Mouse (Mus musculus): ENCODE measurements around the gene Tecpr2. TPM values are rescaled to one million over a fixed set of nuclear protein-coding genes. Genes with fewer than 3 reads are reported as not detected.
A peak's percentile ranks its signal among the peaks of the same experiment; 100 is the strongest.

The Tecpr2 gene
- polyA plus RNA-seq, 1 experiment from 2014 or later = 1.2 TPM

DNA sequence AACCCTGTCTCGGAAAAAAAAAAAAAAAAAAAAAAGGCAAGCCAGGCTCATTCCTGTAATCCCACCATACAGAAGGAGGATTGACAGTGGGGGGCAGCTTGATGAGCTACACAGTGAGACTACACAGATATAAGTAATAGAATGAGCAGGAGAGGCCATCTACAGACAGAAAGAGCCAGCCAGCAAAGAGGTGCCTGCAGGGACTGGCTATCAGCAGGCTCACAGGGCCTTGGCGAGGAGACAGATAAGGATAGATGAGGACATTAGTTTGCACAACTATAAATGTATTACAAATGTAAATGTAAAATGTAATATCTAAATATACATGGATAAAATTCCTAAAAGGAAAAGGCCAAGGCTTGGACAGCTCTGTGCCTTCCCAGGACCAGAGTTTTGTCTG lies 110.8 kb downstream of the Tecpr2 start:
- Histone ChIP-seq H3K9me3 (ENCODE audit: control insufficient read depth, low read length) (no peaks in the 10 kb centered on the region), H3K27me3 (ENCODE audit: control insufficient read depth, insufficient read depth, low read length) (no peaks in the 10 kb centered on the region), H3K4me2 (replicated peaks; ENCODE audit: low read depth) (no peak overlapping the region), H3K36me3 (ENCODE audit: control insufficient read depth, insufficient read depth, low read length) (no peaks in the 10 kb centered on the region), H3K9ac (ENCODE audit: low read length) (no peak overlapping the region), H3K4me3 (ENCODE audit: low read depth, low read length) (no peak overlapping the region), H3K4me1 (replicated peaks; ENCODE audit: control insufficient read depth, insufficient read depth) (no peaks in the 10 kb centered on the region), H3K27ac (replicated peaks) (no peak overlapping the region)
- 83% methylated on average over 2 of the region's 2 CpGs for WGBS
- TF ChIP-seq EP300 (optimal IDR thresholded peaks at IDR 0.05) = no peak
- TF ChIP-seq CTCF (IDR thresholded peaks at IDR 0.05; ENCODE audit: low read depth) = no peak
- DNase-seq (ENCODE audit: low spot score) = no peak
- no peak for ATAC-seq (ENCODE audit: low FRiP score, low TSS enrichment)

DNA sequence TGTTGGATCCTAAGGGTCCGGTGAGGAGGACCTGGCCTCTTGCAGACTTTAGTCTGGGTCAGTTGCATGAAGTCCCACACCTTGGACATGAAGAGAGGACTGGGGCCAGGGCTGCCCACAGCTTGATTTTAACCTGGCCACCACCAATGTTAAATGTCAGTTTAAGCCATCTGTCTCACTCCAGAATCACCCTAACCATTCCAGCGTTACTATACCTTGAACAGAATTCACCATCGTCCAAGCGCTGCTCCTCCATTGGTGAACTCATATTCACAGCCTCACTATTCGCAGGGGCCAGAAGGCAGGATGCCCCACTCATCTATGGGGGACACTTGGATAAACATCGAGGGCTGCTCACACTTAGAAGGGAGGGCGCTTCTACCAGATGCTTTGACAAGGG lies 111.9 kb downstream of the Tecpr2 start:
- no peak for ATAC-seq (ENCODE audit: low FRiP score, low TSS enrichment)
- H3K27ac ChIP-seq (replicated peaks) = no peak overlapping the region
- H3K27me3 ChIP-seq (ENCODE audit: control insufficient read depth, insufficient read depth, low read length) = no peaks in the 10 kb centered on the region
- H3K4me1 ChIP-seq (replicated peaks; ENCODE audit: control insufficient read depth, insufficient read depth) = no peaks in the 10 kb centered on the region
- no peaks in the 10 kb centered on the region for H3K36me3 ChIP-seq (ENCODE audit: control insufficient read depth, insufficient read depth, low read length)
- no peak overlapping the region for H3K9ac ChIP-seq (ENCODE audit: low read length)
- H3K4me2 ChIP-seq (replicated peaks; ENCODE audit: low read depth) = no peak overlapping the region
- no peak for DNase-seq (ENCODE audit: low spot score)
- TF ChIP-seq EP300 (optimal IDR thresholded peaks at IDR 0.05) = no peak
- TF ChIP-seq CTCF (IDR thresholded peaks at IDR 0.05; ENCODE audit: low read depth) = no peak
- 93% methylated on average over 7 of the region's 7 CpGs for WGBS
- no peaks in the 10 kb centered on the region for H3K9me3 ChIP-seq (ENCODE audit: control insufficient read depth, low read length)
- H3K4me3 ChIP-seq (ENCODE audit: low read depth, low read length) = no peak overlapping the region

DNA sequence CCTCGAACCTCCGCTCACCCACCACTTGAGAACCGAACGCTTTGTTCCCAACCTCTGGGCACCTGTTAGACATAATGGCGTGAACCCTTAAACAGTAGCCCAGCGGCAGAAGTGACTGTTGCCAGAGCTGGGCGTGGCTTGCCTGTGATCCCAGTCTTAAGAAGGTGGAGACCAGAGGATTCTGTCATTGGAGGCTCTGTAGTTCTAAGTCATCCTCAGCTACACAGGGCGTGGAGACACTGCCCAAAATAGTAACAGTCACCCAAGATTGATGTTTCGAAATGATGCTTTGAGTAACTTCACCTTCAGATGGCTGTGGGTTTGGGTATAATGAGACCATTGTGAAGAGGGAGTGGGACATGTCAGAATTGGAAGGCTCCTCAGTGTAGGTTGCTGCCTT lies 115.1 kb downstream of the Tecpr2 start:
- no peak for TF ChIP-seq CTCF (IDR thresholded peaks at IDR 0.05; ENCODE audit: low read depth)
- TF ChIP-seq EP300 (optimal IDR thresholded peaks at IDR 0.05) = no peak
- Histone ChIP-seq H3K4me1 (replicated peaks; ENCODE audit: control insufficient read depth, insufficient read depth) (peaks cover 16% of the 10 kb centered on the region), H3K9ac (ENCODE audit: low read length) (no peak overlapping the region), H3K4me2 (replicated peaks; ENCODE audit: low read depth) (no peak overlapping the region), H3K9me3 (ENCODE audit: control insufficient read depth, low read length) (no peaks in the 10 kb centered on the region), H3K4me3 (ENCODE audit: low read depth, low read length) (no peak overlapping the region), H3K27ac (replicated peaks) (no peak overlapping the region), H3K27me3 (ENCODE audit: control insufficient read depth, insufficient read depth, low read length) (no peaks in the 10 kb centered on the region), H3K36me3 (ENCODE audit: control insufficient read depth, insufficient read depth, low read length) (no peaks in the 10 kb centered on the region)
- ATAC-seq (ENCODE audit: low FRiP score, low TSS enrichment) (no peak), DNase-seq (ENCODE audit: low spot score) (no peak)
- 69% methylated on average over 9 of the region's 9 CpGs for WGBS

- Histone ChIP-seq H3K9me3 (ENCODE audit: control insufficient read depth, low read length) (no peaks in the 10 kb centered on the region), H3K27me3 (ENCODE audit: control insufficient read depth, insufficient read depth, low read length) (no peaks in the 10 kb centered on the region), H3K36me3 (ENCODE audit: control insufficient read depth, insufficient read depth, low read length) (no peaks in the 10 kb centered on the region), H3K4me1 (replicated peaks; ENCODE audit: control insufficient read depth, insufficient read depth) (peaks cover 16% of the 10 kb centered on the region), H3K4me2 (replicated peaks; ENCODE audit: low read depth) (no peak overlapping the region), H3K27ac (replicated peaks) (peak overlapping the region; percentile 86), H3K4me3 (ENCODE audit: low read depth, low read length) (no peak overlapping the region), H3K9ac (ENCODE audit: low read length) (no peak overlapping the region)
- no peak for TF ChIP-seq EP300 (optimal IDR thresholded peaks at IDR 0.05)
- TF ChIP-seq CTCF (IDR thresholded peaks at IDR 0.05; ENCODE audit: low read depth) = no peak
- ATAC-seq (ENCODE audit: low FRiP score, low TSS enrichment) = peak; percentile 24; the same call in 1 of the 2 replicates
- 53% methylated on average over 6 of the region's 6 CpGs for WGBS
- peak; percentile 46 for DNase-seq (ENCODE audit: low spot score)
These were observed 116.7 kb downstream of the Tecpr2 start for GRCm38 (mm10) chr12:111005803-111006202.

GRCm38 (mm10) chr12:111006339-111006738 lies 117.3 kb downstream of the Tecpr2 start:
- TF ChIP-seq EP300 (optimal IDR thresholded peaks at IDR 0.05) = no peak
- no peak for TF ChIP-seq CTCF (IDR thresholded peaks at IDR 0.05; ENCODE audit: low read depth)
- H3K4me3 ChIP-seq (ENCODE audit: low read depth, low read length) = no peak overlapping the region
- H3K27ac ChIP-seq (replicated peaks) = peak overlapping the region; percentile 86
- no peaks in the 10 kb centered on the region for H3K9me3 ChIP-seq (ENCODE audit: control insufficient read depth, low read length)
- peak; percentile 59 for DNase-seq (ENCODE audit: low spot score)
- H3K27me3 ChIP-seq (ENCODE audit: control insufficient read depth, insufficient read depth, low read length) = no peaks in the 10 kb centered on the region
- ATAC-seq (ENCODE audit: low FRiP score, low TSS enrichment) = no peak
- H3K4me1 ChIP-seq (replicated peaks; ENCODE audit: control insufficient read depth, insufficient read depth) = peaks cover 16% of the 10 kb centered on the region
- 26% methylated on average over 5 of the region's 5 CpGs for WGBS
- no peak overlapping the region for H3K4me2 ChIP-seq (replicated peaks; ENCODE audit: low read depth)
- H3K9ac ChIP-seq (ENCODE audit: low read length) = no peak overlapping the region
- no peaks in the 10 kb centered on the region for H3K36me3 ChIP-seq (ENCODE audit: control insufficient read depth, insufficient read depth, low read length)

DNA sequence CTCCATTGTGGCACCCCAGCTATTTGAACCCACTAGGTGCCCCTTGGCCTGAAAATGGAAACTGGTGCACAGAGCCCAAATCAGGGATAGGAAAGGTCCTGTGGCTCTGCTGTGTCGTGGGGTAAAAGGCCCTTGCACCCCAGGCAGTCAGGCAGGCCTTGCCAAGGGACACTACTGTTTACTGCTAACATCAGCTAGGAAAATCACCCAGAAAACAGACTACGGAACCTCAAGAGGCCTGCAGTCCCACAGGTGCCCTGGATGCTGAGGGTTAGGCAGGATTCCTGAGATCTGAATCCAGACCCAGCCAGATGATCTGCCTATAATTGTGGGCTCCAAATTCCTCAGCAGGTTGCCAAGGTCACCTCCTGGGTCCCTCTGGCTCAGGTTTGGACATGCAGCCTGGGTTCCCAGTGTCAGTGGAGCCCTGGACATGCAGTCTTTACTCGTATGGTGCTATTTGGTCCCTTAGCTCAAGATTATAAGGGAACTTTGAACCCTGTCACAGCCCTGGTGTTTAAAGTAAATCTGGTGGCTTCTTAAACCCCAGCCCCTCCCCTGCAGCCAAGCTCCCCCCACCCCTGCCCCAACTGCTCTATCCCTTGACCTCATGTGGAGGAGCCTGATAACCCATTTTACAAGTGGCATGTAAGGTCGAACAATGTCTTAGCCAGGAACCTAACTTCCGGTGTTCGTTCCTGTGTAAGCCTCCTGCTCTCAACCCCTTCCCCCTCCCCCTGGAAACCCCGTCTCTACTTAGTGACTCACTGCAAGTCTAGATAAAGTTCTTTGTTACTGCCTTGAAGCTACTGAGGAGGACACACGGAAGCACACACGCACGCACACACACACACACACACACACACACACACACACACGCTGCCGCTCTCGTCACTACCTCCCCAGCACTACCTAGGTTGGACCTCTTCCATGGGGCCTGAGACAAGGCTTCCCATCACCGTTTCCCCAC lies 118.4 kb downstream of the Tecpr2 start:
- TF ChIP-seq CTCF (IDR thresholded peaks at IDR 0.05; ENCODE audit: low read depth) (no peak), EP300 (optimal IDR thresholded peaks at IDR 0.05) (no peak)
- Histone ChIP-seq H3K9me3 (ENCODE audit: control insufficient read depth, low read length) (no peaks in the 10 kb centered on the region), H3K4me1 (replicated peaks; ENCODE audit: control insufficient read depth, insufficient read depth) (peaks cover 16% of the 10 kb centered on the region), H3K27me3 (ENCODE audit: control insufficient read depth, insufficient read depth, low read length) (no peaks in the 10 kb centered on the region), H3K4me2 (replicated peaks; ENCODE audit: low read depth) (no peak overlapping the region), H3K4me3 (ENCODE audit: low read depth, low read length) (no peak overlapping the region), H3K36me3 (ENCODE audit: control insufficient read depth, insufficient read depth, low read length) (no peaks in the 10 kb centered on the region), H3K9ac (ENCODE audit: low read length) (no peak overlapping the region), H3K27ac (replicated peaks) (peak overlapping the region; percentile 86)
- WGBS = 44% methylated on average over 14 of the region's 14 CpGs
- peak; percentile 89 for ATAC-seq (ENCODE audit: low FRiP score, low TSS enrichment)
- DNase-seq (ENCODE audit: low spot score) = peak; percentile 92
